Mouse (Mus musculus) heart, postnatal 25 days (tissue): ENCODE measurements at regions not wholly inside any gene's neighbourhood (a gene's known extent, or its start where the extent isn't known, plus 50 kb on each side); places are given as distances from the start of the nearest gene placed in this dataset.

ENCODE experiments used
- DNase-seq: peaks from one replicate; pipeline ENCODE4 v3.0.0; 2022; ENCODE audit warnings: low spot score
- intact Hi-C: fragments of 180-260 bp; cut with DNase I; formaldehyde crosslinking; loops from one replicate; pipeline ENCODE4 v1.15.1; 2025

DNA sequence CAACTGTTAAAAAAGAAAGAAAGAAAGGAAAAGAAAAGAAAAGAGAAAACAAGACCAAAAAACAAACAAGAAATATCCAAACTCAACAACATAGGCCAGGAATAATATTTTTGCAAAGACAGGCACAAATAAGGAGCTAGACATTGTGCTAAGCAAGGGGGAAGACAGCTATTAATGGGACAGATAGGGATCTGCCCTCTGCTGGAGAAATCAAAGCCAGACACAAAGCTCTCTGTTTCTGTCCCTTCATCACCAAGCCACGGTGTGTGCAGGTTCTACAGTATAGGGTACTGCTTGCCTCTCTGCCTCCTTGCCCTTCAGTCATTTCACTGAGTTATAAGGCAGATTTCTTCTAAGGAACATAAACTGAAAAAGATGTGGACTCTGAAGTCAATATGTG, 57.8 kb upstream of the Chchd3 start:
- no peak for DNase-seq
- intact Hi-C loops: no loop called here

DNA sequence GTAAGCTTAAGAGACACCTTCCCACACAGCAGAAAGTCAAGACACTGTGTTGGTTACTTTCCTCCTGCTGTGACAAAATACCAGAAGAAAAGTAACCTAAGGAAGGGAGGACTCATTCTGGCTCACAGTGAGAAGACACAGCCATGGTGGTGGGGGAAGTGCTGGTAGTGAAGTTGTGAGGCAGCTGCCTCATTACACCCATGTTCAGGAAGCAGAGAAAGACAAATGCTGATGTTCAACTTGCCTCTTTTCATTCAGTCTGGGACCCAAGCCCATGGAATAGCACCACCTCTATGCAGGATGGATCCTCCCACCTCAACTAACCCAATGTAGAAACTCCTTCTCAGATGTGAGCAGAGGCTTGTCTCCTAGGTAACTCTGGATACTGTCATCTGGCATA, 60.5 kb upstream of the Chchd3 start:
- intact Hi-C loops: no loop called here
- DNase-seq: no peak

DNA sequence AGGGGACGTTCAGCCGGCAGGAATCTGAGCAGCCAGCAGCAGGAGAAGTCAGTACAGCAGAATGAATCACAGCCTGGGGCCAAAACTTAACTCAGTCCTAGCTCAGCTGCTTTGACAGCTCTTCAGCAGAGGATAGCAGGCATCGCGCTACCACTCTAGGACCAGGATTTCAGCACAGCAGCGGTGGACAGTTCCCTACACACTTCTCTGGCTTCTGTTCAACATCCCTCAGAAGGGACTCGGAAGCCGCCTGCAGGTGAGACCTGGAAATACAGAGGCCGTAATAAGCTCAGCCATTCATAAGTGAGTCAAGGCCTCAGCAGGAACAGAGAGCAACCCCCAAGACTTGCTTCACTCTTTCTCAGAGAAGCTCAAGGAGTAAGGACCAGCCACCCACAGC, 66.5 kb upstream of the Chchd3 start:
- intact Hi-C loops: loop anchor here (5.0 kb wide), 1 partner anchor 1189 kb away; no protein-coding TSS in a partner anchor
- peak; percentile 13 for DNase-seq

DNA sequence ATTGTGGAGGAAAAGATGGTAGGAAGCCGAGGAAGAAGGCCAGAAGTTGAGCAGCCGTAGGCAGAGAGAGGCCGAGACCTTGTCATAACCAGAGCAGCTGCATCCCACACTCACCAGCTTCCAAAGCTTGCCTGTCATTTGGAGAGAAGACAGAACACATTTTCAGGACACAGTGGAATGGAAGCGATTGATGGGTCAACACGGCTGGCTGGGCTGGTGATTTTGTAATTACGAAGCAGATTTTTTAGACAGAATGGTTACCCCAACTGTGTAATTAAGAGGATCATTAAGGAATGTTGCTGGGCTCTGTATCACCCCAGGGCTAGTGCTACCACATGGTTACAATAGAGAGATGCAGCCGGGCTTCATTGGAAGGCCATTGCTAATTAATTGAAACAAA, 76.8 kb upstream of the Chchd3 start:
- intact Hi-C loops: no loop called here

DNA sequence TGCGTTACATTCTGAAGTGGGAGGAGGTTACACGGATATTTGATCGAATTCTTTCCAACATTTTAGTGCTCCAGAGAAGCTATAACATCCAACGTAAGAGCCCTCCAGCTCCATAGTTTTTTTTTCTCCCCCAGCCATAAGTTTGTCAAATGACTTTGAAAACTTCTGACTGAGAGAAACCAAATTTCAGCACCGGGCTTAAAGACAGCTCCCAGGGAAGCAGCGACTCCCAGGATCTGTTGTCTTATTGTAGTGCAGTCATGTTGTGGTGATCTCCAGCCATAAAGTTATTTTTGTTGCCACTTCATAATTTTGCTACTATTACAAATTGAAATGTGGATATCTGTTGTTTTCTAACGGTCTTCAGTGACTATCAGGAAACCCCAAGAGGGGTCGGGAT, 77.8 kb upstream of the Chchd3 start:
- no peak for DNase-seq
- intact Hi-C loops: no loop called here

More for the DNA sequence above, 76.8 kb upstream of the Chchd3 start:
- DNase-seq: no peak

DNA sequence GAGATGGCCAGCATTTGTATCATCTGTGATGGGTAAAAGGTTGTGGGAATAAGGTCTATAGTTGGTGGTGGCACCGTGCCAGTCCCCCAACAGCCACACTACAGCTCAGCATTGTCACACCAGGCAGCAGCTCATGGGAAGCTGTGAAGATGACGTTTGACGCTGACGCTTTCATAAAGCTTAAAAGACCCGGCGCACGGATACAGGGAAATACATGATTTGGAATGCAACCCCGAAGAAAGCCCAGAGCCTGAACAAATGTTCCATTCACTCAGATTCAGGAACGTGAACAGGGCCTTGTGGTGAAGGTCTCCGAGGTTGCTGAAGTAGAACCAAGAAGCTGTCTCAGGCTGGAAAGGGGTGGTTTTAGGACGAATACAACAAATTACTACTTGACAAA, 82.4 kb upstream of the Exoc4 start:
- no peak for DNase-seq
- intact Hi-C loops: no loop called here

DNA sequence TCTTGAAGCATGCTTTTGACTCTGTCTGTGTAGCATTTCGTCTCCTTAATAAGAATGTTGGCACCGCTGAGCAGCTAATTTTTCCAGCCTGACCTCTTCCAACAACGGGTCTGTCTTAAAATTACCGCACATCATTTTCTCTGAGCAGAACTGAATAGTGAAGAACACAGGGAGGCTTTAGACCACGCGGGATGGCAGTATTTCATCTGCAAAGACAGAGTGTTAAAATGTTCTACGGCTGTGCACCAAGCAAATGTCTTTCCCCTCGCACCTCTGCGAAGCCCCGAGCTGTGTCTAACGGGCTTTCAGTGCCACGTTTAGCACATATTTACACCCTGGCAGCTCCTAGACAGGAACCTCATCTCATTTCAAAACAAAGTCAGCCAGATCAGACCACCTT, 75.3 kb upstream of the Exoc4 start:
- DNase-seq: no peak
- intact Hi-C loops: no loop called here

DNA sequence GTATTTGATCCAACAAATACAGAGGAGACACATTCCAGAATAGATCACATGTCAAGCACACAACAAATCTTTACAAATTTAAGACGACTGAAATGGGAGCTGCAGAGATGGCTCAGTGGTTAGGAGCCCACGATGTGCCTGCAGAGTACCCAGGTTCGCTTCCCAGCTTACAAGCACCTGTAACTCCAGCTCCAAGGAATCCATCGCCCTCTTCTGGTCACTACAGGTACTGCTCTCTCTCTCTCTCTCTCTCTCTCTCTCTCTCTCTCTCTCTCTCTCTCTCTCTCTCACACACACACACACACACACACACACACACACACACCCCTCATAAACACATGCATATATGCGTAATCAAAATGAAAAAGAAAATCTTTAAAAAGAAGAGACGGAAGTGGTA, 74.3 kb upstream of the Exoc4 start:
- intact Hi-C loops: no loop called here
- no peak for DNase-seq

DNA sequence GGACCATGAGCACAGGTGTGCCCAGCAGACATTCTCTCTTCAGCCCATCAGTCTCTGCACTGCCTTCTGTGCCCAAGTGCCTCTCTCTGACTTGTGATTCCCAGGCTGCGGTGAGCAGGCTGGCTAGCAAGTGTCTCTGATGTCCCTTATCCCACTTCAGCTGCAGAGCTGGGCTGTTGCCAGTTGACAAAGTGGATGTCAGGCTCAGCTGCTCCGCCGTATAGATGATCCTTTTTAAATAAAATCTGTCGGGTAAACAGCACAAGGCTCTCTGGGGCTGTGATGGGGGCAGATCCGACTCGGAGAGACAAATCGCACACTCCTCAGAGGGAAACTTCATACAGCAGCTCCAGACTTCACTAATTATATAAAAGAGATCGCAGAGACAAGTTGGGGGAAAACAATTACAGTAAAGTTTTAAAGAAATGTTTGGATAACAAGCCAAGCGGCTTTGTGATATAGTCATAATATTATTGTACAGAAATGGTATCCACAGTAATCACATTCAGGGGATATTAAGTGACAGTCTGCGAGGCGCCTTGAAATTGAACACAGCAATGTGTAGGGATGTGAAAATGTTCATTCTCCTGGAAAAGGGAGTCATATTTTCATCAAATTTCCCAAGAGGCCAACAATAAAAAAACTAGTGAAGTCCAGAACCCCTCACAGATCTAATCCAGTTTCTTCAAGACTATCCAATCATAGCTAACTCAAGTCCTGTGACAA, 59.2 kb upstream of the Exoc4 start:
- intact Hi-C loops: no loop called here
- DNase-seq: no peak

DNA sequence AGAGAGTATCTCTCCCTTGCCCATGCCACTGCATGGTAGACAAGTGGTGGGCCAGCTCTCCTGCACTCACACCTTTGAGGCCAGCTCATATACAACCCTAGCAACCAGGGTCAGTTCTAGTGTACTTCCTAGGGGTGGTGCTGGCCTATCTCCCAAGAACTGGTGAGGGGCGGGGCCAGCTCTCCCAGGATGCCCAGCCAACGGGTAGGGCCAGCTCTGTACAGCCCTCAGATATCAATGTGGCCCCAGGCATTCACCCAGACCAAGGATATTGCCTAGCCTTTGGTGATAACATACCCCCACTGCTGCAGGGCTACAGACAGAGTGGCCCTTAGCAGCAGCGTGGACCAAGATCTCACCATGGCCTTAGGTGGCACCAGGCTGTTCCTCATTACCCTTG, 55.1 kb upstream of the Exoc4 start:
- DNase-seq: no peak
- intact Hi-C loops: no loop called here
